Mouse (Mus musculus) kidney, embryonic 14.5 days (tissue): ENCODE measurements around the gene Reps1. TPM values are rescaled to one million over a fixed set of nuclear protein-coding genes. Genes with fewer than 3 reads are reported as not detected.
A peak's percentile ranks its signal among the peaks of the same experiment; 100 is the strongest.

ENCODE experiments used
- ATAC-seq: fragments of 200-750 bp; cut with Nextera tagmentation; 2 replicates; pipeline ENCODE4 v1.8.0; 2017; ENCODE audit warnings: moderate number of reproducible peaks, mild to moderate bottlenecking, moderate TSS enrichment, moderate library complexity; ENCODE audit not compliant: low FRiP score, low TSS enrichment
- H3K27ac ChIP-seq: fragments of 300-500 bp; sonication (generic); 2 replicates; pipeline ENCODE4 v1.5.1; 2014; ENCODE audit warnings: low read depth, mild to moderate bottlenecking, low read length, moderate library complexity, mixed read lengths
- H3K27me3 ChIP-seq: fragments of 300-500 bp; sonication (generic); 2 replicates; pipeline ENCODE4 v1.6.1; 2014; ENCODE audit warnings: mild to moderate bottlenecking, low read length; ENCODE audit not compliant: control insufficient read depth, insufficient read depth
- H3K36me3 ChIP-seq: fragments of 300-500 bp; sonication (generic); 2 replicates; pipeline ENCODE4 v1.6.1; 2014; ENCODE audit warnings: low read length, mixed read lengths; ENCODE audit not compliant: control insufficient read depth, insufficient read depth
- H3K4me1 ChIP-seq: fragments of 300-500 bp; sonication (generic); 2 replicates; pipeline ENCODE4 v1.6.1; 2014; ENCODE audit warnings: low read length, mixed read lengths; ENCODE audit not compliant: control insufficient read depth, insufficient read depth
- H3K4me2 ChIP-seq: fragments of 300-500 bp; sonication (generic); replicated peaks from 2 replicates; pipeline ENCODE4 v1.6.1; 2014; ENCODE audit warnings: low read depth, mild to moderate bottlenecking, low read length
- H3K4me3 ChIP-seq: fragments of 300-500 bp; sonication (generic); 2 replicates; pipeline ENCODE4 v1.5.1; 2014; ENCODE audit warnings: mild to moderate bottlenecking, low read length
- H3K9ac ChIP-seq: fragments of 300-500 bp; sonication (generic); 2 replicates; pipeline ENCODE4 v1.6.1; 2014; ENCODE audit warnings: low read depth, mild to moderate bottlenecking, low read length, moderate library complexity
- H3K9me3 ChIP-seq: fragments of 300-500 bp; sonication (generic); 2 replicates; pipeline ENCODE4 v1.6.1; 2016; ENCODE audit warnings: low read length; ENCODE audit not compliant: control insufficient read depth
- WGBS: fragments of 180-500 bp; shearing (Covaris S2); extraction: QIAGEN DNeasy Blood & Tissue Kit; methylation state at CpG from one replicate; pipeline ENCODE4 v1.1.7; 2014; 5-methylcytosine and 5-hydroxymethylcytosine counted together
- polyA plus RNA-seq: library from polyadenylated mRNA; unstranded; fragments of >200 nt; fragmentation: Nextera tagmentation; extraction: Ambion mirVana; gene quantifications from 2 replicates; pipeline ENCODE4 v1.2.1, GENCODE M21; 2014

Gene Reps1
- polyA plus RNA-seq, 1 experiment from 2014 or later, result 20.3 TPM

GRCm38 (mm10) chr10:18022312-18022711, 33.3 kb upstream of the Reps1 start:
- no peaks in the 10 kb centered on the region for H3K27me3 ChIP-seq
- H3K4me3 ChIP-seq, result peak overlapping the region; percentile 76
- peak overlapping the region; percentile 80 for H3K9ac ChIP-seq
- no peaks in the 10 kb centered on the region for H3K9me3 ChIP-seq
- H3K4me1 ChIP-seq, result no peaks in the 10 kb centered on the region
- H3K27ac ChIP-seq, result peak overlapping the region; percentile 86
- WGBS, result under 1% methylated on average over 21 of the region's 21 CpGs
- ATAC-seq, result peak; percentile 80
- peaks cover 11% of the 10 kb centered on the region; the same call in 1 of the 2 replicates for H3K36me3 ChIP-seq
- peak overlapping the region; percentile 64 for H3K4me2 ChIP-seq

GRCm38 (mm10) chr10:18022741-18023347, 32.8 kb upstream of the Reps1 start, which contains the start of gene Abracl:
Abracl (minus strand) TSS chr10:18023288.
- peak within 1 kb of the TSS; percentile 80 for H3K9ac ChIP-seq
- H3K4me1 ChIP-seq, result no peaks in the 10 kb centered on the region
- peak within 1 kb of the TSS; percentile 86 for H3K27ac ChIP-seq
- no peaks in the 10 kb centered on the region for H3K27me3 ChIP-seq
- peaks cover 8% of the 10 kb centered on the region; the same call in 1 of the 2 replicates for H3K36me3 ChIP-seq
- H3K4me2 ChIP-seq, result peak within 1 kb of the TSS; percentile 64
- peak; percentile 95 for ATAC-seq
- WGBS, result under 1% methylated on average over 37 of the region's 37 CpGs
- no peaks in the 10 kb centered on the region for H3K9me3 ChIP-seq
- peak within 1 kb of the TSS; percentile 76 for H3K4me3 ChIP-seq

GRCm38 (mm10) chr10:18034408-18034807, 21.3 kb upstream of the Reps1 start:
- H3K4me2 ChIP-seq, result no peak overlapping the region
- no peak overlapping the region for H3K27ac ChIP-seq
- H3K9me3 ChIP-seq, result no peaks in the 10 kb centered on the region
- no peak overlapping the region for H3K4me3 ChIP-seq
- H3K27me3 ChIP-seq, result no peaks in the 10 kb centered on the region
- no peaks in the 10 kb centered on the region for H3K4me1 ChIP-seq
- no peak overlapping the region for H3K9ac ChIP-seq
- no peak for ATAC-seq
- no peaks in the 10 kb centered on the region for H3K36me3 ChIP-seq
- 91% methylated on average over 4 of the region's 4 CpGs for WGBS

- Histone ChIP-seq H3K4me2 (no peak overlapping the region), H3K27me3 (no peaks in the 10 kb centered on the region), H3K4me1 (no peaks in the 10 kb centered on the region), H3K9me3 (no peaks in the 10 kb centered on the region), H3K36me3 (no peaks in the 10 kb centered on the region), H3K4me3 (no peak overlapping the region), H3K9ac (no peak overlapping the region), H3K27ac (no peak overlapping the region)
- ATAC-seq, result no peak
- 62% methylated on average over 5 of the region's 5 CpGs for whole genome bisulfite sequencing
Measured at GRCm38 (mm10) chr10:18036849-18037248, 18.8 kb upstream of the Reps1 start.

GRCm38 (mm10) chr10:18046380-18046779, 9.3 kb upstream of the Reps1 start:
- H3K36me3 ChIP-seq, result no peaks in the 10 kb centered on the region
- no peak overlapping the region for H3K4me3 ChIP-seq
- no peaks in the 10 kb centered on the region for H3K27me3 ChIP-seq
- no peaks in the 10 kb centered on the region for H3K4me1 ChIP-seq
- no peak overlapping the region for H3K27ac ChIP-seq
- no peaks in the 10 kb centered on the region for H3K9me3 ChIP-seq
- no peak overlapping the region for H3K9ac ChIP-seq
- H3K4me2 ChIP-seq, result no peak overlapping the region
- no peak for ATAC-seq

GRCm38 (mm10) chr10:18047380-18048146, 8.1 kb upstream of the Reps1 start:
- peak; percentile 20; the same call in 1 of the 2 replicates for ATAC-seq
- H3K4me3 ChIP-seq, result no peak overlapping the region
- no peak overlapping the region for H3K27ac ChIP-seq
- WGBS, result 41% methylated on average over 10 of the region's 10 CpGs
- H3K4me2 ChIP-seq, result no peak overlapping the region
- no peaks in the 10 kb centered on the region for H3K9me3 ChIP-seq
- H3K27me3 ChIP-seq, result no peaks in the 10 kb centered on the region
- no peaks in the 10 kb centered on the region for H3K4me1 ChIP-seq
- no peaks in the 10 kb centered on the region for H3K36me3 ChIP-seq
- no peak overlapping the region for H3K9ac ChIP-seq

GRCm38 (mm10) chr10:18055009-18055695, 509 bp upstream of the Reps1 start:
- Histone ChIP-seq H3K4me2 (peak overlapping the region; percentile 70), H3K36me3 (no peaks in the 10 kb centered on the region), H3K9ac (peak overlapping the region; percentile 92), H3K9me3 (no peaks in the 10 kb centered on the region), H3K4me3 (peak overlapping the region; percentile 84), H3K27ac (peak overlapping the region; percentile 92), H3K4me1 (peaks cover 18% of the 10 kb centered on the region), H3K27me3 (no peaks in the 10 kb centered on the region)
- 2% methylated on average over 54 of the region's 61 CpGs for WGBS
- ATAC-seq, result peak; percentile 98

- Histone ChIP-seq H3K9ac (peak overlapping the region; percentile 92), H3K4me3 (peak overlapping the region; percentile 84), H3K9me3 (no peaks in the 10 kb centered on the region), H3K4me1 (peaks cover 18% of the 10 kb centered on the region), H3K4me2 (peak overlapping the region; percentile 70), H3K27me3 (no peaks in the 10 kb centered on the region), H3K36me3 (no peaks in the 10 kb centered on the region), H3K27ac (peak overlapping the region; percentile 92; the same call in 1 of the 2 replicates)
- WGBS, result under 1% methylated on average over 8 of the region's 8 CpGs
- no peak for ATAC-seq
Measured at GRCm38 (mm10) chr10:18056391-18056745, 707 bp downstream of the Reps1 start.
